Mouse (Mus musculus) lung, embryonic 15.5 days (tissue): ENCODE measurements around the gene 1110057P08Rik. TPM values are rescaled to one million over a fixed set of nuclear protein-coding genes. Genes with fewer than 3 reads are reported as not detected.
"Not testable (repeated sequence)": the region's sequence is repeated elsewhere in the genome, so short reads cannot be mapped to it uniquely, and the experiment has no call there.

Experiments
- ATAC-seq: fragments of 200-750 bp; cut with Nextera tagmentation; 2 replicates; pipeline ENCODE4 v1.8.0; 2017; ENCODE audit warnings: moderate number of reproducible peaks, borderline replicate concordance; ENCODE audit not compliant: low FRiP score, low TSS enrichment; ENCODE audit errors: extremely low read depth
- H3K27ac ChIP-seq: fragments of 300-500 bp; sonication (generic); 2 replicates; pipeline ENCODE4 v1.5.1; 2015; ENCODE audit warnings: moderate library complexity, mild to moderate bottlenecking, inconsistent platforms
- H3K27me3 ChIP-seq: fragments of 300-500 bp; sonication (generic); 2 replicates; pipeline ENCODE4 v1.6.1; 2015; ENCODE audit warnings: inconsistent platforms
- H3K36me3 ChIP-seq: fragments of 300-500 bp; sonication (generic); 2 replicates; pipeline ENCODE4 v1.6.1; 2015; ENCODE audit warnings: inconsistent platforms
- H3K4me1 ChIP-seq: fragments of 300-500 bp; sonication (generic); 2 replicates; pipeline ENCODE4 v1.6.1; 2015; ENCODE audit warnings: inconsistent platforms
- H3K4me2 ChIP-seq: fragments of 300-500 bp; sonication (generic); 2 replicates; pipeline ENCODE4 v1.6.1; 2015; ENCODE audit warnings: inconsistent platforms, mild to moderate bottlenecking, moderate library complexity
- H3K4me3 ChIP-seq: fragments of 300-500 bp; sonication (generic); 2 replicates; pipeline ENCODE4 v1.5.1; 2015; ENCODE audit warnings: mild to moderate bottlenecking, inconsistent platforms
- H3K9ac ChIP-seq: fragments of 300-500 bp; sonication (generic); 2 replicates; pipeline ENCODE4 v1.6.1; 2015; ENCODE audit warnings: inconsistent platforms
- H3K9me3 ChIP-seq: fragments of 300-500 bp; sonication (generic); 2 replicates; pipeline ENCODE4 v1.6.1; 2016; ENCODE audit warnings: inconsistent platforms
- WGBS: fragments of 180-500 bp; shearing (Covaris S2); methylation state at CpG from one replicate; pipeline ENCODE4 v1.1.7; 2015; 5-methylcytosine and 5-hydroxymethylcytosine counted together
- polyA plus RNA-seq: library from polyadenylated mRNA; unstranded; fragments of >200 nt; fragmentation: Nextera tagmentation; extraction: Ambion mirVana; gene quantifications from 2 replicates; pipeline ENCODE4 v1.2.1, GENCODE M21; 2015

1110057P08Rik gene
- polyA plus RNA-seq: not detected in 2 replicates

GRCm38 (mm10) chr16:89174435-89174834 is at the start of gene 1110057P08Rik:
Gene 1110057P08Rik (plus strand): TSS chr16:89174735.
- Histone ChIP-seq H3K9me3 (no peaks in the 10 kb centered on the region), H3K4me3 (no peak within 1 kb of the TSS), H3K27ac (no peak within 1 kb of the TSS), H3K36me3 (no peaks in the 10 kb centered on the region), H3K4me2 (no peak within 1 kb of the TSS), H3K27me3 (no peaks in the 10 kb centered on the region), H3K9ac (no peak within 1 kb of the TSS), H3K4me1 (no peaks in the 10 kb centered on the region)
- 67% methylated on average over 2 of the region's 2 CpGs for WGBS
- ATAC-seq: no peak

- no peaks in the 10 kb centered on the region for H3K9me3 ChIP-seq
- no peak within 1 kb of the TSS for H3K4me2 ChIP-seq
- H3K27me3 ChIP-seq: no peaks in the 10 kb centered on the region
- H3K27ac ChIP-seq: no peak within 1 kb of the TSS
- no peak for ATAC-seq
- WGBS: 93% methylated on average over 1 of the region's 1 CpGs
- no peaks in the 10 kb centered on the region for H3K4me1 ChIP-seq
- no peaks in the 10 kb centered on the region for H3K36me3 ChIP-seq
- no peak within 1 kb of the TSS for H3K4me3 ChIP-seq
- H3K9ac ChIP-seq: no peak within 1 kb of the TSS
Measured at GRCm38 (mm10) chr16:89140551-89140950, 34.0 kb upstream of the 1110057P08Rik start, which contains the start of gene Gm6358. Gene Gm6358 (plus strand): TSS chr16:89140851.

- no peak within 1 kb of the TSS for H3K9ac ChIP-seq
- no peaks in the 10 kb centered on the region for H3K27me3 ChIP-seq
- no peak for ATAC-seq
- no peak within 1 kb of the TSS for H3K4me3 ChIP-seq
- no peak within 1 kb of the TSS for H3K4me2 ChIP-seq
- WGBS: 94% methylated on average over 1 of the region's 1 CpGs
- no peaks in the 10 kb centered on the region for H3K4me1 ChIP-seq
- H3K27ac ChIP-seq: no peak within 1 kb of the TSS
- H3K36me3 ChIP-seq: no peaks in the 10 kb centered on the region
- H3K9me3 ChIP-seq: no peaks in the 10 kb centered on the region
Measured at GRCm38 (mm10) chr16:89150786-89151185, 23.7 kb upstream of the 1110057P08Rik start, which contains the start of gene Gm10061. Gene Gm10061 (plus strand): TSS chr16:89151086.

DNA sequence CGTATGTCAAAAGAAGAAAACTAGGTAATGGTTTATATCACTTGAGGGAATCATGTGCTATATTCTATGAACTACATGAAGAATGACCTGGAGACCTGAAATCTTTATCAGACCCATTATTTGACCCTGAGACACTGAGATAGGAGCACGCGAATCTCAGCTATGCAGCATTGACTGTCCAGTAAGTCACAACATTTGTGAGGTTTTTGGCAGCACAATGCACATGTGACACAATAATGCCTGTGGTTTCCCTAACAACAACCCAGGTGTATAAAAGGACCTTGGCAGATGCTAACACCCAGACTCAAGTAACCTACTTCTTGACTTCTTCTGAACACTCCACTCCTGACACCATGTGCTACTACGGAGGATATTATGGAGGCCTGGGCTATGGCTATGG is 16.9 kb upstream of the 1110057P08Rik start, which contains the start of gene Gm9789:
Gm9789 (plus strand) TSS at position 301 of the 400 bp plus-strand sequence.
- no peak for ATAC-seq
- H3K4me1 ChIP-seq: no peaks in the 10 kb centered on the region
- H3K27me3 ChIP-seq: no peaks in the 10 kb centered on the region

DNA sequence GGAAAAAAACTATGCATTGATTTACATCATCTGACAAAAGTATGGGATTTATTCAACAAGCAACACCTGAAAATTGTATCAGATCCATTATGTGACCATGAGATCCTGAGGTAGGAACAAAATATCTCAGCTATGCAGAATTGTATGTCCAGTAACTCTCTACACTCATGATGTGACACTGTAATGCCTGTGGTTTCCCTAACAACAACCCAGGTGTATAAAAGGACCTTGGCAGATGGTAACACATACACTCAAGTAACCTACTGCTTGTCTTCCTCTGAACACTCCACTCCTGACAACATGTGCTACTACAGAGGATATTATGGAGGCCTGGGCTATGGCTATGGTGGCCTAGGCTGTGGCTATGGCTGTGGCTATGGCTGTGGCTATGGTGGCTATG is 5.3 kb upstream of the 1110057P08Rik start, which contains the start of gene Gm7735:
Gm7735 (plus strand) TSS at position 301 of the 400 bp plus-strand sequence.
- not testable (repeated sequence) for H3K4me1 ChIP-seq, ATAC-seq, H3K4me3 ChIP-seq, H3K4me2 ChIP-seq, H3K27me3 ChIP-seq, H3K9me3 ChIP-seq, H3K36me3 ChIP-seq, H3K27ac ChIP-seq, H3K9ac ChIP-seq

More for the DNA sequence above, 16.9 kb upstream of the 1110057P08Rik start, which contains the start of gene Gm9789:
- H3K9me3 ChIP-seq: no peaks in the 10 kb centered on the region
- no peak within 1 kb of the TSS for H3K27ac ChIP-seq
- 84% methylated on average over 4 of the region's 4 CpGs for WGBS
- H3K36me3 ChIP-seq: no peaks in the 10 kb centered on the region
- no peak within 1 kb of the TSS for H3K4me2 ChIP-seq
- no peak within 1 kb of the TSS for H3K9ac ChIP-seq
- no peak within 1 kb of the TSS for H3K4me3 ChIP-seq

GRCm38 (mm10) chr16:89188621-89189020 is 14.1 kb downstream of the 1110057P08Rik start:
- Histone ChIP-seq H3K4me2 (no peak overlapping the region), H3K27ac (no peak overlapping the region), H3K36me3 (no peaks in the 10 kb centered on the region), H3K4me3 (no peak overlapping the region), H3K9me3 (no peaks in the 10 kb centered on the region), H3K4me1 (no peaks in the 10 kb centered on the region), H3K27me3 (no peaks in the 10 kb centered on the region), H3K9ac (no peak overlapping the region)
- no peak for ATAC-seq
- WGBS: 72% methylated on average over 4 of the region's 4 CpGs

DNA sequence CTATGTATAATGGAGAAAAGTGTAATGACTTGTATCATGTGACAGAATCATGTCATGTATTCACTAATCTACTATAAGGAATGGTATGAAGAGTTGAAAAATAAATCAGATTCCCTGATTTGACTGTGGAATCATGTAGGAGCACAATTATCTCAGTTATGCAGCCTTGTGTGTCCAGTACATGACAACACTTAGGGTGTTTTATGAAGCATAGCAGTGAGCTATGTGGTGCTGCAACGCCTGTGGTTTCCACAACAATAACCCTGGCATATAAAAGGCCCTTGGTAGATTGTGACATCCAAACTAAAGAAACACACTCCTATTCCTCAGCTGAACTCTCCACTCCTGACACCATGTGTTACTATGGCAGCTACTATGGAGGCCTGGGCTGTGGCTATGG is 31.0 kb downstream of the 1110057P08Rik start, which contains the start of gene Krtap20-2:
Krtap20-2 (plus strand) TSS at position 301 of the 400 bp plus-strand sequence.
- 69% methylated on average over 1 of the region's 1 CpGs for WGBS
- Histone ChIP-seq H3K9me3 (no peaks in the 10 kb centered on the region), H3K27ac (no peak within 1 kb of the TSS), H3K4me2 (no peak within 1 kb of the TSS), H3K27me3 (no peaks in the 10 kb centered on the region), H3K36me3 (no peaks in the 10 kb centered on the region), H3K4me3 (no peak within 1 kb of the TSS), H3K4me1 (no peaks in the 10 kb centered on the region), H3K9ac (no peak within 1 kb of the TSS)
- no peak for ATAC-seq

Other genes with a start within 250 kb of the 1110057P08Rik start
- gene Krtap19-9b, start 242.5 kb upstream of the 1110057P08Rik start, polyA plus RNA-seq: not detected in 2 replicates
- gene Krtap16-3, start 211.9 kb upstream of the 1110057P08Rik start, polyA plus RNA-seq: not detected in 2 replicates
- not detected in 2 replicates for gene Krtap22-2, start 164.0 kb upstream of the 1110057P08Rik start, polyA plus RNA-seq
- not detected in 2 replicates for gene Gm10229, start 159.5 kb upstream of the 1110057P08Rik start, polyA plus RNA-seq
- gene Krtap6-1, start 143.0 kb upstream of the 1110057P08Rik start, polyA plus RNA-seq: not detected in 2 replicates
- not detected in 2 replicates for gene Gm10228, start 133.3 kb upstream of the 1110057P08Rik start, polyA plus RNA-seq
- not detected in 2 replicates for gene Krtap6-5, start 126.9 kb upstream of the 1110057P08Rik start, polyA plus RNA-seq
- not detected in 2 replicates for gene 1110025L11Rik, start 110.7 kb upstream of the 1110057P08Rik start, polyA plus RNA-seq
- gene Krtap6-3, start 90.7 kb upstream of the 1110057P08Rik start, polyA plus RNA-seq: not detected in 2 replicates
- gene Gm6358, start 33.9 kb upstream of the 1110057P08Rik start, polyA plus RNA-seq: not detected in 2 replicates
- gene Gm10061, start 23.6 kb upstream of the 1110057P08Rik start, polyA plus RNA-seq: not detected in 2 replicates
- not detected in 2 replicates for gene Gm9789, start 16.8 kb upstream of the 1110057P08Rik start, polyA plus RNA-seq
- not detected in 2 replicates for gene Gm7735, start 5.2 kb upstream of the 1110057P08Rik start, polyA plus RNA-seq
- not detected in 2 replicates for gene Krtap20-2, start 31.1 kb downstream of the 1110057P08Rik start, polyA plus RNA-seq
- not detected in 2 replicates for gene Krtap21-1, start 229.1 kb downstream of the 1110057P08Rik start, polyA plus RNA-seq
- not detected in 2 replicates for gene Krtap6-2, start 245.4 kb downstream of the 1110057P08Rik start, polyA plus RNA-seq